Mouse (Mus musculus): ENCODE results near the gene Ambra1.

Ambra1 gene

DNA sequence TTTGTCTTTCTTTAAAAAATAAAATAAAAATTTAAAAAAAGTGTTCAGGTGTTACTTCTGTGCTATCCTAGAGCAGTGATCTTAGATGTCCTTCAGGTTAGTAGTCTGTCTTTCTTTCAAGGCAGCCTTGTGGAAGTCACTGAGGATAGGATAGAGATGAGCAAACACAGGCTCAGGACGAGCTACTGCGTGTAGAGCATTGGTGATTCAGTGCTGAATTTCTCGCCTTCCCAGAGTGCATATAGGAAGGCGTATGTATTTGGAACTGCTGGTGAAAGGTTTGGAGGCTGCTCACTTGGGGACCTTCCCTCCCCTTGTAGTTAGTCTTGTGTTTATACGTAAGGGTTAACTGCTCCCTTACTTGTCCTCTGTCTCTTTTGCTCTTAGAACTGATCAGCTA is 5.3 kb downstream of the Ambra1 start:
- no peak for DNase-seq (ENCODE audit: low spot score)

DNA sequence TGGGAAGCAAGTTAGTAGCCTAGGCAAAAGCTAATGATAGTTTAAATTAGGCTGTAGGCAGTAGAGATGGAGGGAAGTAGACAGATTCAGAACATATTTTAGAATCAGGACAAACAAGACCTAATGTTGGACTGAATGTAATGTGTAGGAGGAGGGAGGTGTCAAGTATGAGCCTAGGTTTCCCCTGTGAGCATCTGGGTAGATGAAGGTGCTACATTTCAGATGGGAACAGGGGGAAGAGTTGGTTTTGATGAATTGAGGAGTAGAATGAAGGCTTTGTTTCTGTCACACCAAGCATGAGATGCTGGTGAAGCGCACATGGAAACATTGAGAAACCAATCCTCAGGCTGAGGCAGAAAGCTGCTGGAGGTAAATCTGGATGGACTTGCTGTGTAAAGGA is 9.7 kb downstream of the Ambra1 start:
- DNase-seq (ENCODE audit: low spot score) = no peak

DNA sequence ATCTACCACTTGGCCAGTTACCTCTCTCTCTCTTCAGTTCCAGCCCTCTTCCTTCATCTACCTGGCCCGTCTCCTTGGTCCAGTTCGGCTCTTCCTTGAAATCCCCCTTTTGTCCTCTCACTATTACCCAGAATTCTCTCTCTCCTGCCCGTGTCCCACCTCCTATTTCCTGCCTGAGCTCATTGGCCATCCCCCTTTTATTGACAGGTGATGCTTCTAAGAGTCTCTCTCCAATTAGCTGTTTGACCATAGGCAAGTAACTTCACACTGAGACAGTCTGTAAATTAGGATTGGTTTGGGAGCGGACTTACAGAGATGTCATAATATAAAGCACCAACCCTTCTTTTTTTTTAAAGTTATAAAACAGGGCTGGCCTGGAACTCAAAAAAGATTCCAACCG is 14.8 kb downstream of the Ambra1 start:
- DNase-seq (ENCODE audit: low spot score) = no peak

DNA sequence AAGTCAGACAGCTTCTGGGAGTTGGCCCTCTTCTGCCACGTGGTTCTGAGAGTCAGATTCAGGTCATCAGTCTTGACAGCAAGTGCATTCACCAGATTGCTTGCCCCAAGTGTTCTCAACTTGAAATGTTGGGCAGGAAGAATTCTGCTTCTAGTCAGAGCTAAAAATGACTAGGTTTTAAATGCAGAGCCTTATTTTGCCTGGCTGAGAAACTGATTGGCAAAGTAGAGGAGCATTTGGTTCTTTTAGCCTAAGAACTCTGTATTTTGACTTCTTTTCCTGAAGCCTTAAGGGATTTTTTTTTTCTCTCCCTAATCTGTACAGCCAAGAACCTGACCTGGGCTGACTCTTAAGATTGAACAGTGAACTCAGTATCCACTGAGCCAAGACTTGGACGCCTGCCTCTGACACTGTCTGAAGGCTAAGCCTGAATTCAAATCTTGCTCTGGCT is 19.9 kb downstream of the Ambra1 start:
- peak; percentile 25 for DNase-seq (ENCODE audit: low spot score)

DNA sequence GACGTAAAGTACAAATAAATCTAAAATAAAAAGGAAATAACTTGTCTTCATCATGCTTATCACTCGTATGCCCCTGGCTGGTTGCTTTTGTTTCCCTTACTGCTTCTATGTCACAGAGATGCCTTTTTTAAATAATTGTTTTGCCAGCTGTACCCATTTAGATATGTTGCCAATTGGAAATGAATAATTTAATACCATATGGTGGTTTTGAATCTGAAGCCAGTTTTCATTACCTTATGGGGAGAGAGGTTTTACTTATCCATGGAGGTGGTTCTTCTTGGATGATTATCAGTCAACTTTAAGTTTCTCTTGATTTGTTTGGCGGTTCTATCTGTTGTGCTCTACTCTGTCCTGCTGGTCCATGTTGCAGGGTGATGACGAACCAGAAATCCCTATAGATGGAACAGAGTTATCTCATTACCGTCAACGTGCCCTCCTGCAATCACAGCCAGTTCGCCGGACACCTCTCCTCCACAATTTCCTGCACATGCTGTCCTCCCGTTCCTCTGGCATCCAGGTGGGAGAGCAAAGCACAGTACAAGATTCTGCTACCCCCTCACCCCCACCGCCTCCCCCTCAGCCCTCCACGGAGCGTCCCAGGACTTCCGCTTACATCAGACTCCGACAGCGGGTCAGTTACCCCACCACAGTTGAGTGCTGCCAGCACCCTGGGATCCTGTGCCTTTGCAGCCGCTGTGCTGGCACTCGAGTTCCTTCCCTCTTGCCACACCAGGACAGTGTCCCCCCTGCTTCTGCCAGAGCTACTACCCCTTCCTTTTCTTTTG is 42.2 kb downstream of the Ambra1 start:
- DNase-seq (ENCODE audit: low spot score) = no peak

DNA sequence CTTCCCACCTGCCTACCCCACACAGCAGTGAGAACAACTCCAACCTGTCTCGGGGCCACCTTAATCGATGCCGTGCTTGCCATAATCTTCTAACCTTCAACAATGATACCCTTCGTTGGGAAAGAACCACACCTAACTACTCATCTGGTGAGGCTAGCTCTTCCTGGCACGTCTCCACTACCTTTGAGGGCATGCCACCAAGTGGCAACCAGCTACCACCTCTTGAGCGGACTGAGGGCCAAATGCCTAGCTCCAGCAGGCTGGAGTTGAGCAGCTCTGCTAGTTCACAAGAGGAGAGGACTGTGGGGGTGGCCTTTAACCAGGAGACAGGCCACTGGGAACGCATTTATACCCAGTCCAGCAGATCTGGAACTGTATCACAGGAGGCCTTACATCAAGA is 43.4 kb downstream of the Ambra1 start:
- DNase-seq (ENCODE audit: low spot score) = no peak

DNA sequence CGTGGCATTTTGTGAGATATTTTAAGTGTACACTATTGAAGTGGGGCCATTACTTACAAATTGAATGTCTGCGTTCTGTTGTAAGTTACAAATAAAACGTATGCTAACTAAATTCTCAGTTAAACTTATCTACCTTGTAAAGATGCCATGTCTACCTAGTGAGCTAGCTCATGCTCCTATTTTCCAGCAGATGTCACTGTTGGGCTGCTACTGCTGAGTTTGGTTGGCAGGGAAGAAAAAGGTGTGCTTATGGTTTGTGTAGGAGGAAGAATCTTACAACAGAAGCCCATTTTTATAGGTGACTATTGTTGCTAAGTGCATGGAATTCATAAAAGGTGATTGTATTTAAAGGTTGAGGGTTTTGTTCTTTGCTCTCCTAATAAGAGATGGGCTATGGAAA is 49.2 kb downstream of the Ambra1 start:
- DNase-seq (ENCODE audit: low spot score) = no peak

DNA sequence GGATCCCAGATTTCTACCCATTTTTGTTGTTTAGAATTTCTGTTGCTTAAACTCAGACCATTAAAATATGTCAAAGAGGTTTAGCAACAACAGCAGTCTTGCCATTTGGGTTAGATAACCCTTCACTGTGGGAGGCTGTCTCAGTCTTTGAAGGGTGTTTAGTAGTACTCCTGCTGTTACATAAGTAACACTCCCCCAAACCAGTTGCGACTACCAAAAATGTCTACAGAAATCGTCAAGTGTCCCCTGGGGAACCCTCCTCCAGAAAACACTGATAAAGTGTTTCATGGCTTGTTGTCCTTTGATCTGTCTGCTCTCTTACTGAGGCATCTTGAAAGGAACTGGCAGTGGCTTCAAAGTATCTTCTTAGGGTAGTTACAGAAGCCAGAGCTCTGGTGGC is 61.7 kb downstream of the Ambra1 start:
- no peak for DNase-seq (ENCODE audit: low spot score)

DNA sequence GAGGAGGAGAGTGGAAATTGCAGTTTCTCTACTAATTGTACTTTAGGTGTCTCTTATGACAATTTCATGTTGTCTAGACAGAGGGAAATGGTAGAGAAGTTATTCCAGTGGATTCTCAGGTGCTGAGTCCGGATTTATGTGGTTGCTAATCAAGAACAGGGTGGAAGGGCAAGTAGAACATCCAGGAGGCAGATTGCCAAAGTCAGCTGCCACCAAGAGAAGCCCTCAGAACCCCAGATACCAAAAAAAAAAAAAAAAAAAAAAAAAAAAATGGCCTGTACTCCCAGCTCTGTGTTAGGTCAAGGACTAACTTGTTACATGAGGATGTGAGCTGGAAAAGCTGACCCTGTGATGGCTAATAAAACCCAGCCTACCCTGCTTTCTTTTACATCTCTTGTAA is 62.4 kb downstream of the Ambra1 start:
- no peak for DNase-seq (ENCODE audit: low spot score)

DNA sequence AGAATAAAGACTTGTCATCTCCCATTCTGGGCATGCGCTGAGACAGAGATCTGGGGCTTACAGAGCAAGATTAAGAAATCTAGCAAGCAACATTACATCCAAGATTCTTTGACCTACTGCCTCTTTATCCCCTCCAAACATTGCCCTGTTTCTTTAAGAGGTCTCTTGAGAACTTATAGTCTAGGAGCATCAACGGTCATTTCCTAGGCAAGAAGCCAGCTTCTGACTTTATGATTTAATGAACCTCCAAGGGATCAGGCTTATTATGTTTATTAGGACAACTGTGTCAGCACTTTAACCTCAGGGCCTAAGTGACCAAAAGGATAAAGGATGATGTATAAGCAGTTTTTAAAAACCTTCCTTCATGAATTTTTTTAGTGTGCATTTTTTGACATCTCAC is 64.5 kb downstream of the Ambra1 start:
- DNase-seq (ENCODE audit: low spot score) = no peak

DNA sequence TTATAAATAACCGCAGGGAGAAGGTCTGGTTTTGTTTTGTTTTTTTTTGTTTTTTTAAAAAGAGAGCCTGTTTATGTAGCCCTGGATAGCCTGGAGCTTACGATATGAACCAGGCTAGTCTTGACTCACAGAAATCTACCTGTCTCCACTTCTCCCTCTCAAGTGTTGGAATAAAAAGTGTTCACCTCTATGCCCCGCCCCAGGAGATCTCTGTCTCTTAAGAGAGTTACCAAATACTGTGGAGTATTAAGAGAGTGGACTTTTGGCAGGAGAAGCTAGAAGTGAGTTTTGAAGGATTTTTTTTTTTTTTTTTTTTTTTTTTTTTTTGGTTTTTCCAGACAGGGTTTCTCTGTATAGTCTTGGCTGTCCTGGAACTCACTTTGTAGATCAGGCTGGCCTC is 65.2 kb downstream of the Ambra1 start:
- no peak for DNase-seq (ENCODE audit: low spot score)

DNA sequence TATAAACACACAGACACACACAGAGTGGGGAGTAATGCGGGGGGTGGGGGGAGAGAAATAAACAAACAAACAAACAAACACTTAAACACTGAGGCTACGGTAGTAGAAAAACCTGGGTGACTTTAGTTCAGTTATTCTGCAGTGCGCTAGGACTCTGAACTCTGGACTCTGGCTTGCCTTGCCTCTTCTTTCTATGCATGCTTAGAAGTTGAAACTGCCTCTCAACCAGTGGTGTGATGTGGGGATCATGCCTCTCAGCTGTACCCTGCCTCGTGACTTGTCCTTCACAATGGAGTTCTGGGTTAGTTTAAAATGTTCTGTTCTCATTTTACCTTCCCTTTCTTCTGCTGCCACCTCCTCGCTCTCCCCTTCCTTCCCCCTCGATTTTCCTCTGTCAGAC is 81.5 kb downstream of the Ambra1 start:
- DNase-seq (ENCODE audit: low spot score) = no peak

DNA sequence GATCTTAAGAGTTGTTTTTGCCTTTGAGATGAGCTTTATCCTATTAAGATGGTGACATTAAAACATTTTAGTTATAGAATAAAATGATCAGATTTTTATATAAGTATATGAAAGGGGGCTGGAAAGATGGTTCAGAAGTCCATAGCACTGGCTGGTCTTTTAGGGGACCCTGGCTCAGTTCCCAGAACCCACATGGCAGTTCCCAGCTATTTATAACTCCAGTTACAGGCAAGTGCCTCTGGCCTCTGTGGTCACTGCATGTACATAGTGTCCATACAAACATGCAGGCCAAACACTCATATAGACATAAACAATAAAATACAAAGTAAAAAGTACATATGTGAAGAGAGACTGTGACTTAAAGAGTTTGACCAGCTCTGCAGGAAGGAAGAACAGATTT is 86.8 kb downstream of the Ambra1 start:
- no peak for DNase-seq (ENCODE audit: low spot score)

DNA sequence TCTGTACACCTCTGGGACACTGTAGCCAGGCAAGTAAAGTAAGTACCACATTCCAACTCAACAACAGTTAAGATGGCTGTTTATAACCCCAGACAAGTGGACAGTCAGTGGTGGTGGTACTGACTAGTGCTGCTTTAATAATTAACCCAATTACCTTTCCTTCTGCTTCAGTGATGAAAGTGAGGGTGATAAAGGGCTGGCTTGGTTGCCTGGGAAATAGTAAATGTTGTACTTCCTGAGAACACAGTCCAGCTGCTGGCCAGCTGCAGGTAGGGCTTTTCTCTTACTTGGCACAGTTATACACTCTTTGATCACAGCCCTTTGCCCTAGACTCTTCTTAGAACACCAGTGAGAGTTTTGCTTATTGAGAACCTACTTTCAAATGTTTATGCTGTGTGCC is 102.3 kb downstream of the Ambra1 start:
- no peak for DNase-seq (ENCODE audit: low spot score)

DNA sequence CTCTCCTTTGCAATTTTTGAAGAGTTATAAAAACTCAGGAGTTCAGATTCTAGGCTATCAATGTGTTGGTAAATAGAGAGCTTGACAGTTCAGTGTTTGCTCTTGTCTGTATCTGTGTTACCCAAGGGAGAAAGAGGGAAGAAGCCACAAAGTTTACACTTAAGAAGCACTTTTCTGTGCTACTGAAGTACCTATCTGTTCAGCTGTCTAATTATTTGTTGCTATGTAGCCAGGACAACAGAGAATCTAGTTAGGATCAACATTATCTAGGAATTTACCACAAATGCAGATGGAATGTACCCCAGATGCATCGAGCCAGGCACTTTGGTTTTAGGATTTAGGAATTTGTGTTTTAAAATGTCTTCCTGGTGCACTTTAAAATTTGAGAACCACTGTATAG is 104.3 kb downstream of the Ambra1 start:
- no peak for DNase-seq (ENCODE audit: low spot score)

DNA sequence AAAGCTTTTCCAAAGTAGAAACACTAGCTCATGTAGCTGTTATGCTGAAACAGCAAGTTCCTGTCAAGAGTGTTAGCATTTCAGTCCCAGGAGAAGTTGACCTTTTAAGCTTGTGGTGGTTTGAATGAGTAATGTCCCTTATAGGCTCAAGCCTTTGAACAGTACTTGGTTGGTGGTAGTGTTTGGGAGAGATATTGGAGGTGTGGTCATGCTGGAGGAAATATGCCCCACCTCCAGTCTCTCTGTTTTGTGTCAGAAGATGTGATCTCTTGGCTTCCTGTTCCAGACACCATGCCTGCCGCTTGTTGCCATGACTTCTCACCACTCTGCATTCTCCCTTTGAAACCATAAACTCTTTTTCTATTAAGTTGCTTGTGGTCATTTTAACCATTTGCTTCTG is 105.1 kb downstream of the Ambra1 start:
- no peak for DNase-seq (ENCODE audit: low spot score)

DNA sequence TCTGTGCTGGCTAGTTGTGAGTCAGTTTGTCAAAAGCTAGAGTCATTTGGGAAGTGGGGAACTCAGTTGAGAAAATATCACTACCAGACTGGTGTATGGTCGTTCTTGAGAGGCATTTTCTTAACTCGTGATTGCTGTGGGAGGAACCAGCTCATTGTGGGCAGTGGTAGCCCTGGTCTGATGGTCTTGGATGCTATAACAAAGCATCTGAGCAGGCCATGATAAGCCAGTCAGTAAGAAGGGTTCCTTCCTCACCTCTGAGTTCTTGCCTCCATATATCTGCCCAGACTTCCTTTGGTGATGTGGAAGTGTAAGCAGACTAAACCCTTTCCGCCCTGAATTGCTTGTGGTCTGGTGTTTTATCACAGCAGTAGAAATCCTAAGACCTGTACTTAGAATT is 105.7 kb downstream of the Ambra1 start:
- no peak for DNase-seq (ENCODE audit: low spot score)

DNA sequence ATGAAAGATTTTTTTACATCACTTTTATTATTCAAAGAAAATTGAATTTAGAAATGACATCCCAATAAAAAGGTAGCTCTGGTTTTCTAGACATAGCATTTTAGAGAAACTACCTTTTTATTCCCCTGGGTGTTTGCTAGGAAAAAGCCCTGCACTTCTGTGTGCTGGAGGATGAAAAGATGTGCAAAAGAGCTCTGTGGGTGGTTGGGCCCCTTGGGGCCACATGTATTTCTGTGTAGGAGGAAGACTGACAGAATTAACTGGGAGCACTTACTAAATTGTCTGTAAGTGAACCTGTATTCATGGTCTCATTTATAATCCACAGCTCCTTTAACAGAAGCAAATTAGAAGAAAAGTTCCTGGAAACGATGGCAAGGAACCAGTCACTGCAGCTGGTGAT is 114.2 kb downstream of the Ambra1 start:
- DNase-seq (ENCODE audit: low spot score) = no peak

DNA sequence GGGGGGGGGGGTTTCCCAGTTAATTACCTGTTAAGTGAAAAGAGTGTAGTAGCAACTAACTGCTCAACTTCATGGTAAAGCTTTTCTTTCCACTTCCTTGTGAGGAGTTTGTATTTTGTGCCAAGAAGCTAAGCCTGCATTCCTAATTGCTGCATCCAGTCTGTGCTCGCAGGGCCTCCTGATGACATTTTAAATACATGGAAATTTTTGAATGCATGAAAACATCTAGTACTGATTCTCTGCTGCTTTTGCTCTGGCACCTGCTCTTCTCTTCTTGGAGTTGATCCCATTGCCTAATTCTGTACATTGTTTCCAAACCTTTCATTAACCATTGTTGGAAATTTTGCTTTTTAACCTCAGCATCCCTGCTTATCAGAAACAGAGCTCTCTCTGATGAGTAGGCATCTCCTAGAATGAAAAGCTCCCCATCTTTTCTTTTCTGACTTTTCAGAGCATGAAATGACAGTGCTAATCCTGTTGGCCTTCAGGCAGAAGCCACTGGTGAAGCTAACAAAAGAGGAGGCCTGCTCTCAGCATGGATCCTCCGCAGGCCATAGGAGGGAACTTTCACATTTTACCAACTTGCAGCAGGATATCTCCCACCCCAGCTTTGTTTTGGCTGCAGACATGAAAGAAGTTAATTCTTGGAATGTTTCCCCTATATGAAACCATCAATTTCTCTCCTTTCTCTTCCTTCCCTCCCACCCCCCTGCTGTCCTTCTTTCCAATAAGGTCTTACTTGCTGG is 122.7 kb downstream of the Ambra1 start:
- DNase-seq (ENCODE audit: low spot score) = no peak

DNA sequence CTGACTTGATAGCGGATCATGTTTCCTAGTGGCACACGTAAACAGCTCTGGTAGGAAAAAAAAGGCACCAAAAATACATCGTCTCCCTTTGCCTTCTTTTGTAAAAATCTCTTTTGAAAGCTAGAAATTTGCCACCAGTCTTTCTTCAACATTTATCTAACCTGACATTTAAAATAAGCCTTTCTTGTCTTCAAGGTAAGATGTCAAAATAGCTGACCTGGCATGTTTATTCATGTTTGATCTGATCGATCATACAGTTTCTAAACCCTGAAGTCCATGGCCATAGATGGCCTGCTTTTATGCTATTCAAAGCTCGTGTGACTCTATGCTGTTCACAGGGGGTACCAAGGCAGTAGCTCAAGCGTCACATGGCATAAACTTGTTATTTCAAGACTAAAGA is 124.6 kb downstream of the Ambra1 start:
- DNase-seq (ENCODE audit: low spot score) = no peak

DNA sequence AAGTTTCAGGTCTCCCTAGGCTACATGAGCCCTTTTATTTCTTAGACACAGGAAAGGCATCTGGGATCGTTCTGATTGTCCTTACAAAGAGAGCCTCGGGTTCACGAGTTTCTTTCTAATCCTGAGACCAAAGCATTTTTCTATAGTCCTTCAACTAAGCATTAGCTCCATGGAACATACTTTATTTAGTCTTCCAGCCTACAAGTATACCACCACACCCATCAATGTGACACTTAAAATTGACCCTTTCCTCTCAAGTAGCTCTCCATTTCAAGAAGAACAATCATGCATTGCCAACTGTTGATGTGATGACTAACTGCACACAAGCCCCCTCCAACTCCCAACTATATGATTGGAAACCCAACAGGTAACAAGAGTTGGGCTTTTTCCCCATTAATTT is 127.0 kb downstream of the Ambra1 start:
- no peak for DNase-seq (ENCODE audit: low spot score)

DNA sequence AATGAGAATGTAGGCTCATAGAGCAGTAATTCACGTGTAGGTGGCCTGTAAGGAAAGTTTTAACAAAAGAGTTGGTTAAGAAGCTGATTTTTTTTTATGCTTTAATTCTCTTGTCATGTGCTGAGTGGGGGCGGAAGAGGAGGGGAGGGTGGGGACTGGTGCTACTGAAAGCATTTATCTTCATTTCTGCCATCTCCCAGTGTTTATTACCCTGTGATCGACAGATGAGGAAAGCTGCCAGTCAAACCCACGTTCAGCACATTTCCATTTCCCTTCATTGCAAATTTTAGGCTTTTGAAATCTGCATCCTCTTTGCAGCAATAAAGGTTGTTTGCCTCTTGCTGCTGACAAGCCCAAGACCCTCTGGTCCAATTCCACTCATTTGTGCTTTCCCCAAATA is 129.5 kb downstream of the Ambra1 start:
- no peak for DNase-seq (ENCODE audit: low spot score)

DNA sequence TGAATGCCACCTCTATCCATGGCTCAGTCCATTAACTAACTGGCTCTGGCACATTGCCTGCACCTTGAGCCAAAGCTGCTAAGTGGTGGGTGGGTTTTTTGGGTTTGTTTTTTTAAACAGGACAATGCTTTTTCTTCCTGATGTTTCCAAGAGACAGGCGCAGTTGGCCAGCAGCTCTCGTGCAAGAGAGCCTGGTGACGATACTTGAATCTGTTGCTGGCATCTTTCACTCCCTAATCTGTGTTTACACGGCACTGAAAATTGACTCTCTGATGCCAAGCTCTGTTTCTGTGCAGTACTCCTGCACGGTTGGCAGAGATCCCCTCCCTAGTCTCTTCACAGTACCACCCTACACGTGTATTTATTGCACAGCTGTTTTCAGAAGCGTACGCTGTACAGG is 140.8 kb downstream of the Ambra1 start:
- DNase-seq (ENCODE audit: low spot score) = peak; percentile 15

DNA sequence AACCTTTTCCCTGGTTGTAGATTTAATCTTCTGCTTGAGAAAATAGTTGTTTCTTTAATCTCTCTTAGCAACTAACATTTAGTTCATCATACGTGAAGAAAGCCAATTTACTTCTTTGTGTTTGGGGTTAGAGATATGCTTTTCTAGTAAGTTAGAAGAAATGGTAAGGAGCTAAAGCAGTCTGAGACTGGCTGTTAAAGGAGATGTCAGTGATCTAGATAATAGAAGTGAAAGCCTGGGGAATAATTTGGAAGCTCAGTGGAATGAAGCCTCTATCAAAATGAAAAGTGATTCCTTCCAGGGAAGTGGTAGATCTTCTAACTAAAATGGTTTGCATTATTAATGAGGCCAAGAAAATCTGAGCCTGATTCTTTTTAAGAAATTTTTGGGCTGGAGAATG is 141.3 kb downstream of the Ambra1 start:
- no peak for DNase-seq (ENCODE audit: low spot score)
